In genomic region chr2:92524346-92524905, GRCm38 (mm10) we compare ENCODE assay signal across 22 mouse cellular contexts.
DNase-seq lines count a peak whose midpoint lies in the region; ATAC-seq lines count a peak whose summit lies in the region.
"Had no signal": no experiment of that assay in that cellular context is flagged by ENCODE, and none has a peak within 500 bp of the region (broad histone marks: within the 10 kb centered on the region; RNA-seq: fewer than 3 reads in every experiment).

No protein-coding gene starts in this region.

- WGBS in midbrain, embryonic 10.5 days: 87% methylated on average over 9 of the region's 9 CpGs
- WGBS in midbrain, embryonic 15.5 days: 84% methylated on average over 9 of the region's 9 CpGs
- WGBS in limb, embryonic 10.5 days: 91% methylated on average over 9 of the region's 9 CpGs

- H3K9me3 ChIP-seq in midbrain, embryonic 10.5 days (replicated peaks): no peaks in the 10 kb centered on the region
- no peaks in the 10 kb centered on the region for H3K9me3 ChIP-seq in midbrain, embryonic 15.5 days
- no peaks in the 10 kb centered on the region for H3K9me3 ChIP-seq in limb, embryonic 10.5 days (replicated peaks)
- H3K9me3 ChIP-seq: embryonic facial prominence, embryonic 13.5 days; forebrain, embryonic 13.5 days; heart, embryonic 12.5 days; hindbrain, embryonic 13.5 days; liver, embryonic 13.5 days had no signal

- no peaks in the 10 kb centered on the region for H3K27me3 ChIP-seq in midbrain, embryonic 10.5 days (ENCODE audit: low read depth, poor library complexity, severe bottlenecking)
- no peaks in the 10 kb centered on the region for H3K27me3 ChIP-seq in midbrain, embryonic 15.5 days (replicated peaks)
- H3K27me3 ChIP-seq in limb, embryonic 10.5 days (ENCODE audit: low read depth, poor library complexity, severe bottlenecking): peaks cover 4% of the 10 kb centered on the region; the same call in 1 of the 2 replicates
- H3K27me3 ChIP-seq: embryonic facial prominence, embryonic 13.5 days; forebrain, embryonic 13.5 days; heart, embryonic 12.5 days; hindbrain, embryonic 13.5 days had no signal

- H3K4me3 ChIP-seq in midbrain, embryonic 10.5 days: no peak overlapping the region
- H3K4me3 ChIP-seq in midbrain, embryonic 15.5 days: no peak overlapping the region
- no peak overlapping the region for H3K4me3 ChIP-seq in limb, embryonic 10.5 days
- H3K4me3 ChIP-seq: embryonic facial prominence, embryonic 13.5 days; erythroblast, embryonic 14.5 days; forebrain, embryonic 13.5 days; heart, embryonic 12.5 days; hindbrain, embryonic 13.5 days; liver, embryonic 13.5 days; myocyte had no signal

- ATAC-seq in midbrain, embryonic 15.5 days (replicated peaks): no peak
- ATAC-seq: activated CD4-positive, CD25-positive, alpha-beta regulatory T cell, adult 4 months; forebrain, embryonic 13.5 days; midbrain, embryonic 16.5 days had no signal

- no peaks in the 10 kb centered on the region for H3K36me3 ChIP-seq in midbrain, embryonic 10.5 days
- no peaks in the 10 kb centered on the region for H3K36me3 ChIP-seq in midbrain, embryonic 15.5 days (replicated peaks)
- no peaks in the 10 kb centered on the region for H3K36me3 ChIP-seq in limb, embryonic 10.5 days
- H3K36me3 ChIP-seq: embryonic facial prominence, embryonic 13.5 days; heart, embryonic 12.5 days; hindbrain, embryonic 13.5 days; liver, embryonic 13.5 days had no signal

- H3K9ac ChIP-seq in midbrain, embryonic 15.5 days: no peak overlapping the region
- H3K9ac ChIP-seq: embryonic facial prominence, embryonic 13.5 days; forebrain, embryonic 13.5 days; heart, embryonic 12.5 days; hindbrain, embryonic 13.5 days; liver, embryonic 13.5 days; lung, embryonic 14.5 days had no signal

- no peak overlapping the region for H3K4me2 ChIP-seq in midbrain, embryonic 15.5 days
- H3K4me2 ChIP-seq: embryonic facial prominence, embryonic 13.5 days; forebrain, embryonic 13.5 days; heart, embryonic 12.5 days; hindbrain, embryonic 13.5 days; liver, embryonic 13.5 days; lung, embryonic 14.5 days had no signal

- DNase-seq in adrenal gland, adult (ENCODE audit: inconsistent age in 2 of 2, low spot score in 1 of 2): peak; percentile 52 to 82
- no peak for DNase-seq in adrenal gland, postnatal 4 days (ENCODE audit: low spot score in 2 of 2)
- peak; percentile 37 for DNase-seq in kidney, adult 11 months
- DNase-seq in kidney, postnatal 14 days: no peak
- DNase-seq in midbrain, embryonic 10.5 days (ENCODE audit: low spot score): peak; percentile 9
- peak; percentile 21 for DNase-seq in limb, embryonic 10.5 days (ENCODE audit: low spot score)
- DNase-seq in frontal cortex, adult 2 months (ENCODE audit: extremely low spot score in 1 of 2, low spot score in 1 of 2): no peak
- DNase-seq: cerebellum, adult 2 months; cerebellum, postnatal 25 days; heart, postnatal 10 days; layer of hippocampus, adult 9-11 months; liver, embryonic 13.5 days; lung, embryonic 14.5 days had no signal

- no peak overlapping the region for H3K27ac ChIP-seq in midbrain, embryonic 10.5 days (replicated peaks)
- no peak overlapping the region for H3K27ac ChIP-seq in midbrain, embryonic 15.5 days
- H3K27ac ChIP-seq in limb, embryonic 10.5 days: no peak overlapping the region
- H3K27ac ChIP-seq: embryonic facial prominence, embryonic 13.5 days; forebrain, embryonic 13.5 days; liver, embryonic 13.5 days had no signal

- peaks cover 30% of the 10 kb centered on the region for H3K4me1 ChIP-seq in midbrain, embryonic 10.5 days
- H3K4me1 ChIP-seq in midbrain, embryonic 15.5 days: peaks cover 13% of the 10 kb centered on the region
- peaks cover 15% of the 10 kb centered on the region for H3K4me1 ChIP-seq in limb, embryonic 10.5 days

Comparison
In these comparisons a context has a peak if more than half of its experiments do, and no peak if none do; other contexts are left out.
1. DNase-seq: peak in adrenal gland, adult (2 of 2), kidney, adult 11 months (single experiment), midbrain, embryonic 10.5 days (single experiment) and limb, embryonic 10.5 days (single experiment); none in adrenal gland, postnatal 4 days (0 of 2), kidney, postnatal 14 days (single experiment) and frontal cortex, adult 2 months (0 of 2).